Mouse (Mus musculus): ENCODE measurements around the gene Cdh3. TPM values are rescaled to one million over a fixed set of nuclear protein-coding genes. Genes with fewer than 3 reads are reported as not detected.

Gene Cdh3
- polyA plus RNA-seq, 1 experiment, result not detected

DNA sequence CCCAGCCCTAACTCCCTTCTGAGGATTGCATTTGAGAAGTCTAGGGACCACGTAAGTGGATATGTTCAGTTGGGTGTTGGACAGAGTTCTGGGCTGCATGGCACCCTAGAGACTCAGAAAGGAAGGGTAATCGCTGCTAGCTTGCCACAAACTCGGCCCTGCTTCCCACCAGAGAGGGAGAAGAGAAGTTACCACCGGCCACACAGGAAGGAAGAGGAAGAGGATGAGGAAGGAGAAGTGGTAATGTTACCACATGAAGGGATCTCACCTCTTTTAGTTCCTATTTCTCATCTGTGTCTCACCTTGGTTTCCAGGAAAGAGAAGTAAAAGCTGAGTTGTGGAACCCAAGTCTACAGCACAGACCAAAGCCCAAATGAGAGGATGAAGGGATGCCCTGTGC lies 63.6 kb downstream of the Cdh3 start:
- Histone ChIP-seq H3K4me3 (replicated peaks) (no peak overlapping the region), H3K36me3 (ENCODE audit: control insufficient read depth) (no peaks in the 10 kb centered on the region), H3K27me3 (ENCODE audit: control insufficient read depth) (no peaks in the 10 kb centered on the region), H3K4me1 (ENCODE audit: control insufficient read depth) (no peaks in the 10 kb centered on the region), H3K9me3 (ENCODE audit: control insufficient read depth, low read length) (no peaks in the 10 kb centered on the region)
- TF ChIP-seq TAL1 (IDR thresholded peaks at IDR 0.05; ENCODE audit: low read length) (no peak), GATA1 (IDR thresholded peaks at IDR 0.05; ENCODE audit: low read length) (no peak)

DNA sequence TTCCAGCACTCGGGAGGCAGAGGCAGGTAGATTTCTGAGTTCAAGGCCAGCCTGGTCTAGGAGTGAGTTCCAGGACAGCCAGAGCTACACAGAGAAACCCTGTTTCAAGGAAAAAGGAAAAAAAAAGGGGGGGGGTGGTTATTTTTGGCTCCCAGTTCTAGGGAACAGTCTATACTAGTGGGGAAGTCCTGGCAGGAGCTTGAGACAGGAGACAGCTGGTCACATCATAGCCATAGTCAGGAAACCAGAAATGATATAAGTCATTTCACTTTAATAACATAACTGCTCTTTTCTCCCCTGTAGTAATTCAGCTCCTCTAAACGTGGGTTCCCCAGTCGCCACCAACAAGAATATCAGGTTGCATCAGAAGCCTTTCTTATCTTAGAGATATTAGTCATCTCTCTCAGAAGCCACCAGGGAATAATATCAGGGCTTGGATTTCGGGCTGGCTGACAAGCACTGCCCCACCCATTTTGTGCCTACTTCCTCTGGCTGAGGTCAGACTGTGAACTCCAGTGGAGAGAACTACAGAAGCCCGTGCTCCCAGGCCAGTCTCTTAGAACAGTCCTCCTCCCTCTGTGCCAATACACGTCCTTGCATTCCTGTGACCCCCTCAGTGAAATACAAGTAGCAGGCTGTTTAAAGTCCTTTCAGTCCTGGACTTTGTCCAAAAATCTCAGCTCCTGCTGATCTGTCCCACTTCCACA lies 66.3 kb downstream of the Cdh3 start:
- Histone ChIP-seq H3K4me1 (ENCODE audit: control insufficient read depth) (no peaks in the 10 kb centered on the region), H3K4me3 (replicated peaks) (no peak overlapping the region), H3K27me3 (ENCODE audit: control insufficient read depth) (no peaks in the 10 kb centered on the region), H3K36me3 (ENCODE audit: control insufficient read depth) (no peaks in the 10 kb centered on the region), H3K9me3 (ENCODE audit: control insufficient read depth, low read length) (no peaks in the 10 kb centered on the region)
- TF ChIP-seq GATA1 (IDR thresholded peaks at IDR 0.05; ENCODE audit: low read length), result no peak
- TF ChIP-seq TAL1 (IDR thresholded peaks at IDR 0.05; ENCODE audit: low read length), result no peak

DNA sequence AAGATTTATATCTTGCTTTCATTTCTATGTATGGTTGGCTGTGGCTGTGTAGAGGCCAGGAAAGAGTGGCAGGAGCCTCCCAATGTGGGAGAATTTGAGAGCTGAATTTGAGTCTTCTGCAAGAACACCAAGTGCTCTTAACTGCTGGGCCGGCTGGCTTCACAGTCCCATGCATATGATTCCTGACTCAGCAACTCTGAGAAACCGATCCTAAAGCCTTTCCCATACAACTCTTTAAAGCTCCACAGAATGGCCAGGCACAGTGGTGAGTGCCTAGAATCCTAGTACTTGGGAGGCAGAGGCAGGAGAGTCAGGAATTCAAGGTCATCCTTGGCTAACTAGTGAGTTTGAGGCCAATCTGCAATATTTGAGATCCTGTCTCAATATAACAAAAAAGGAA lies 68.8 kb downstream of the Cdh3 start:
- Histone ChIP-seq H3K9me3 (ENCODE audit: control insufficient read depth, low read length) (no peaks in the 10 kb centered on the region), H3K27me3 (ENCODE audit: control insufficient read depth) (no peaks in the 10 kb centered on the region), H3K4me3 (replicated peaks) (no peak overlapping the region), H3K4me1 (ENCODE audit: control insufficient read depth) (no peaks in the 10 kb centered on the region), H3K36me3 (ENCODE audit: control insufficient read depth) (no peaks in the 10 kb centered on the region)
- TF ChIP-seq TAL1 (IDR thresholded peaks at IDR 0.05; ENCODE audit: low read length) (no peak), GATA1 (IDR thresholded peaks at IDR 0.05; ENCODE audit: low read length) (no peak)

DNA sequence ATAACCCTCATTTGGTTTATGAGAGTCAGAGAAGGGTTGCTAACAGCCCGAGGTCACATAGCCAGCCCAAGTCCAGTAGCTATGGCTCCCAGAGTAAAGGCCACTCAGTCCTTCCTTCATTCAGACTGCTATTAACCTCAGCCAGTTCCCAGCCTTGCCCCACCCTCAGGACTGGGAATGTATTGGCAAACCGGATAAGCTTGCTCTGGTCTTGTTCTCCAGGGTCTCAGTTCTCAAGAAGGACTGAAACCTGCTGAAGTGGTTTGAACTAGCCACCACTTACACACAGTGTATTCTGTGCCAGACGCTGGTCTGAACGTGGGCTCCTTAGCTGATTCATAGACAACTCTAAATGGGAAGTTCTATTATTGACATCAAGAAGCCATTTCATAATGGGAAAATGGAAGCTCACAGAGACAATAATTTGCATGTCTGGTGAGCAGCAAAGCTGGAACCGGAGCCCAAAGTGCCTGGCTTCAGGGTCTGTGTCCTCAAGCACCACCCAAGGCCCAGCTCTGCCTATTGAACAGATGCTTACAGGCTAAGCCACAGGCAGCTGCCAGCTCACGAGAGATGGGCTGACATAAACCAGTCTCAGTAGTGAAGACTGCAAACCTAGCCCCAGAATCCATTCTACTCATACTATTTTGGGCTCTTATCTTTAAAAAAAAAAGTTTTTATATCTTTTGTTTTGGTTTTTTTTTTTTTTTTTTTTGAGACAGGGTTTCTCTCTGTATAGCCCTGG lies 70.8 kb downstream of the Cdh3 start:
- Histone ChIP-seq H3K36me3 (ENCODE audit: control insufficient read depth) (no peaks in the 10 kb centered on the region), H3K4me3 (replicated peaks) (no peak overlapping the region), H3K9me3 (ENCODE audit: control insufficient read depth, low read length) (no peaks in the 10 kb centered on the region), H3K27me3 (ENCODE audit: control insufficient read depth) (no peaks in the 10 kb centered on the region), H3K4me1 (ENCODE audit: control insufficient read depth) (no peaks in the 10 kb centered on the region)
- TF ChIP-seq TAL1 (IDR thresholded peaks at IDR 0.05; ENCODE audit: low read length), result no peak

- TF ChIP-seq GATA1 (IDR thresholded peaks at IDR 0.05; ENCODE audit: low read length), result no peak
- Histone ChIP-seq H3K36me3 (ENCODE audit: control insufficient read depth) (no peaks in the 10 kb centered on the region), H3K4me3 (replicated peaks) (no peak overlapping the region), H3K4me1 (ENCODE audit: control insufficient read depth) (no peaks in the 10 kb centered on the region), H3K9me3 (ENCODE audit: control insufficient read depth, low read length) (no peaks in the 10 kb centered on the region), H3K27me3 (ENCODE audit: control insufficient read depth) (no peaks in the 10 kb centered on the region)
These were observed 74.4 kb downstream of the Cdh3 start for GRCm38 (mm10) chr8:106584942-106585670.

GRCm38 (mm10) chr8:106585671-106586037 lies 75.0 kb downstream of the Cdh3 start:
- no peaks in the 10 kb centered on the region for H3K4me1 ChIP-seq (ENCODE audit: control insufficient read depth)
- TF ChIP-seq GATA1 (IDR thresholded peaks at IDR 0.05; ENCODE audit: low read length), result no peak
- TF ChIP-seq TAL1 (IDR thresholded peaks at IDR 0.05; ENCODE audit: low read length), result no peak

DNA sequence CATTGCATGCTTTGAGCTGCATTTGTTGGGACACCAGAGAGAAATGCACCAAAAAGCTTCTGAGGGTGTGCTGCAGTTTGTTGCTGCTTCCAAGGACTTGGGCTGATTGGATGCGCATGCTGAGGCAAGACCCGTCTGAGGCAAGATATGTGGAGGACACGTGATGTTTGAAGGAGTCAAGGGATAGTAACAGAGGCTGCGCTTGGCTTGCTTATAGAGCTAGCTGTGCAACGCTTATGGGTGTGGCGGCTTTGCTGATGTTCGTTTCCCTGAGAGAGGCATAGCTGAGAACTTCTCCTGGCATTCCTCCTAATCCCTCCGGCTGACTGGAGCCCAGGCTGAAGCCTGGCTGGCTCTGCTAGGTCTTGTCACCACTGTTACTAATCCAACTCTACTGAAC lies 76.2 kb downstream of the Cdh3 start:
- Histone ChIP-seq H3K4me3 (replicated peaks) (no peak overlapping the region), H3K9me3 (ENCODE audit: control insufficient read depth, low read length) (no peaks in the 10 kb centered on the region), H3K4me1 (ENCODE audit: control insufficient read depth) (no peaks in the 10 kb centered on the region), H3K36me3 (ENCODE audit: control insufficient read depth) (no peaks in the 10 kb centered on the region), H3K27me3 (ENCODE audit: control insufficient read depth) (no peaks in the 10 kb centered on the region)
- TF ChIP-seq TAL1 (IDR thresholded peaks at IDR 0.05; ENCODE audit: low read length) (no peak), GATA1 (IDR thresholded peaks at IDR 0.05; ENCODE audit: low read length) (no peak)

More at GRCm38 (mm10) chr8:106585671-106586037, 75.0 kb downstream of the Cdh3 start:
- Histone ChIP-seq H3K9me3 (ENCODE audit: control insufficient read depth, low read length) (no peaks in the 10 kb centered on the region), H3K4me3 (replicated peaks) (no peak overlapping the region), H3K36me3 (ENCODE audit: control insufficient read depth) (no peaks in the 10 kb centered on the region), H3K27me3 (ENCODE audit: control insufficient read depth) (no peaks in the 10 kb centered on the region)

DNA sequence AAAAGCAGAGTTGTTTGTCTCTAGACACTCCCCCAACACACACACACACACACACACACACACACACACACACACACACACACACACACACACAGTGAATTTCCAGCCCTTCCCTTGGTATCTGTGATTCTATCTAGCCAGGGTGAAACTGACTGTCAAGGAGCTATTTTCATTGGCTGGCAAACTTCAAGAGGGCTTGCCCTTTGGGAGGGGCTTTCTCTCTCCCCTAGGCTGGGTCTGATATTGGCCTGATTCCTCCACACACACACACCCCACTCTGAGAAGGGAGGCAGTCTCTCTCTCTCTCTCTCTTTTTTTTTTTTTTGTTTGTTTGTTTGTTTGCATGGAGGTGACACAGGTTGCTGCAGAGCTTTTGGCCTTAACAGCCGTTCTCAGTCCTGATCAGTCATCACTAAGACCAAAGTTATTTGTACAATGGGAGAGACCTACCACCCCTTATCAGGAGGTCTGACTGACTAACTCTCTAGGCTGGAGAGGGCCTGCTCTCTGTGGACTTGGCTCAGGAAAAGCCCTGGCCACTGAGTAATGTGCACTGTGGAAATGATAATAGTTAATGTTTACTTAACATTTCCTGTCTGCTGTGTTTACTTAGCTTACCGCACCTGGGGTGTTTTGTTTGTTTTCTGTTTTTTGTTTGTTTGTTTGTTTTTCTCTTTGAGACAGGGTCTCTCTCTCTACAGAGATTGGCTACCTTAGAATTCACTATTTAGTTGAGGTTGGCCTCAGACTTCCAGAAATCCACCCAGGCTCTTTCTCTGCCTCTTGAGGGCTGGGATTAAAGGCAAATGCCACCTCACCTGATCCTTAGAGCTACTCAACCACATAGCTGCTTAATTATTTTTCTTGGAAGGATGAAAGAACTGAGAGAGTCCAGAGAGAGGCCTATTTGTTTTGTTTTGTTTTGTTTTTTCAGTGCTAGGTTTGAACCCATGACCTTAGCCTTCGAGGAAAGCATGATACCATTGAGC lies 78.0 kb downstream of the Cdh3 start:
- TF ChIP-seq TAL1 (IDR thresholded peaks at IDR 0.05; ENCODE audit: low read length) (no peak), GATA1 (IDR thresholded peaks at IDR 0.05; ENCODE audit: low read length) (no peak)
- Histone ChIP-seq H3K36me3 (ENCODE audit: control insufficient read depth) (no peaks in the 10 kb centered on the region), H3K27me3 (ENCODE audit: control insufficient read depth) (no peaks in the 10 kb centered on the region), H3K4me3 (replicated peaks) (no peak overlapping the region), H3K4me1 (ENCODE audit: control insufficient read depth) (no peaks in the 10 kb centered on the region), H3K9me3 (ENCODE audit: control insufficient read depth, low read length) (no peaks in the 10 kb centered on the region)
